Mouse (Mus musculus): ENCODE results near the gene Ppp2r2d. TPM values are rescaled to one million over a fixed set of nuclear protein-coding genes. Genes with fewer than 3 reads are reported as not detected.

The Ppp2r2d gene
- total RNA-seq, 2 experiments from 2014 or later, result 71.0 to 73.5 TPM

DNA sequence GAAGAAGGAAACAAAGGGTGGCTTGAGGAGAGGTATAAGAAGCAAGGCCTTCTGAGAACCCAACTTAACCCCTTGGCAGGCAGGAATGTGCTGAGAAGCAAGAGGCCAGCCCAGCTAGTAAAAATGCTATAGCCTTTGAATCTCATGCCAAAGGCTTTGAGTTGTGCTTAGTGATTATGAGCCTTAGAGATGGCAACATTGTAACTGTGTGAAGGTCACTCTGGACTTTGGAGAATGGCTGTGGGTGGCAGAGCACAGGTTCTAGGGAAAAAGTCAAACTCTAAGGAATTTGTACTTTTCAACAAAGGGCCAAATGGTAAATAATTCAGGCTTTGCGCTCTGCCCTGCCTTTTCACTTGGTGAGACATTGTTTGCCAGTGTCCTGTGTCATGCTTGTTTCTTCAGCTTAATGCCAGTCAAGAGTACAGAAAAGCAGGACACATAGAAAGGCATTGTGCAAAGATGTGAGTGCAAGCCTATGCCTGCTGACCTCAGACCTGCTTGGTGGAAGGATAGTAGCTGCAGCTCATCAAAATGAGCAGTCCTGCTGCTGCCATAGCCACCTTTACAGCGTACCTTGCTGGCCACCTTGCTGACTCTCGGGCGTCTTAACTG is 7.6 kb downstream of the Ppp2r2d start:
- no peak for DNase-seq (ENCODE audit: low spot score in 2 of 2)
- intact Hi-C loops (cut with DNase I), result no loop called here

DNA sequence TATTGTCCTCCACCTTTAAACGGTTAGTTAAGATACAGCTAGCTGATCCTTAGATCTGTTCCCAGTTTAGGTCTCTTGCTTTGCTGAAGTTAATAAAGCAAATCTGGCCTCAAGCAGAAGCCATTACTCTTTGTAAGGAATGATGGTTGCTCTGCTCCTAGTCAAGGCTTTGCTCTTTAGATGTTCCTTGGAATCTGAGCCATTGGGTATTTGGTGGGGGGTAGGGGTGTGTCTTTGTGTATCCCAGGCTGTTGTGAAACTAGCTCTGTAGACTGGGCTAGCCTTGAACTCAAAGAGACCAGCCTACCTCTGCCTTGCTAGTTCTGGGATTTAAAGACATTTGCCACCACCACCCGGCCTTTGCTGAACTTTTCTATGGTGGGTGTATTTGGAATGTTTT is 8.3 kb downstream of the Ppp2r2d start:
- no peak for DNase-seq (ENCODE audit: low spot score in 2 of 2)
- intact Hi-C loops (cut with DNase I), result no loop called here

DNA sequence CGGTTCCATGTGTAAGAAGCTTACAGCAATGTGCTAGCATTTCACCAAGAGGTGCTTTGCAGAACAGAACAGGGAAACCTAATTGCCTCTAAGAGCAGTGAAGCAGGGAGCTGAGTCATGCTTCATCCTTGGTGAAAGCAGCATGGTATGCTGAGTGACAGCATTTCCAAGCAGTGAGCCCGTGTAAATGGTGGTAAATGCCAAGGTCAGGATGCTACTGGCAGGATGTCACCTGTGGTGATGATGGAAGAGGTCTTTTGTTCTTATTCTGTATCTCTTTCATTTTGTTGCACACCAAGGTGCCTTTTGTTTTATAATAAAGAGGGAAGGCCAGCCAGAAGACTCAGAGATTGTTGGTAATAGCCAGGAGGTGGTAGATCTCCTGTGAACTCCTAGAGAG is 10.8 kb downstream of the Ppp2r2d start:
- intact Hi-C loops (cut with DNase I), result no loop called here
- no peak for DNase-seq (ENCODE audit: low spot score in 2 of 2)

- intact Hi-C loops (cut with DNase I), result no loop called here
- no peak for DNase-seq (ENCODE audit: low spot score in 2 of 2)
These were observed 18.2 kb downstream of the Ppp2r2d start for GRCm38 (mm10) chr7:138863950-138864572.

GRCm38 (mm10) chr7:138864776-138865175 is 18.9 kb downstream of the Ppp2r2d start:
- DNase-seq (ENCODE audit: low spot score in 2 of 2), result no peak
- intact Hi-C loops (cut with DNase I), result no loop called here

- DNase-seq (ENCODE audit: low spot score in 2 of 2), result no peak
- intact Hi-C loops (cut with DNase I), result no loop called here
These were observed 21.4 kb downstream of the Ppp2r2d start for GRCm38 (mm10) chr7:138867286-138867685.

DNA sequence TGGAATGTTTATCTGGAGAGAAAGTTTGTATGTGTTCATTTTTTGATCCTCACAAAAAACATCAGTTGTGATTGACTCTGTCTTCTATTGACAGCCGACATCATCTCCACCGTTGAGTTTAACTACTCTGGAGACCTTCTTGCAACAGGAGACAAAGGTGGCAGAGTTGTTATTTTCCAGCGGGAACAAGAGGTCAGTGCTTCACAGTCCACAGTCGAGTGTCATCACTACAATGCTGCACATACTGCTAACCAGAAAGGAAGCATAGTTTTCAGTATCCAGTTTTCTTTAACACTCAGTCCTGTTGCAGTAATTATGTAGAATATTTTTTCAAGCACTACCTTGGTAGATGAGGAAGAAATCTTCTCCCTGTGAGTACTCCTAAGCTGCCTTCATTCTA is 22.4 kb downstream of the Ppp2r2d start:
- no peak for DNase-seq (ENCODE audit: low spot score in 2 of 2)
- intact Hi-C loops (cut with DNase I), result no loop called here

DNA sequence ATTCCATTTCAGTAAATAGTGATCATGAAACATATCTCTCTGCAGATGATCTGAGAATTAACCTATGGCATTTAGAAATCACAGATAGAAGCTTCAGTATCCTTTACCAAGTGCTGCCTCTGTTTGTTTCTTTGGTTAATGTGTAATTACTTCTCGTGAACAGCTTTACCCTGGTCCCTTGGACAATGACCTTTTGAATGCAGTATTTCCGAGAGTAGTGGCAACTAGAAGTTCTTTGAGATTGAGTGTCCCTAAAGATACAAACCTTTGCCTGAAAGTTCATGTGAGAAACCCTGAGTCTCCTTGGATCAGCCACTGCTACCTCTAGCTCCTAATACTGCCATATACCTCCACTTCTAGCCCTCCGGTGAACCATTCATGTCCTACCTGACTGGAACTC is 27.1 kb downstream of the Ppp2r2d start:
- intact Hi-C loops (cut with DNase I), result no loop called here
- no peak for DNase-seq (ENCODE audit: low spot score in 2 of 2)

- intact Hi-C loops (cut with DNase I), result no loop called here
- DNase-seq (ENCODE audit: low spot score in 2 of 2), result no peak
These were observed 29.2 kb downstream of the Ppp2r2d start for GRCm38 (mm10) chr7:138875031-138875430.

GRCm38 (mm10) chr7:138883724-138884123 is 37.8 kb downstream of the Ppp2r2d start:
- intact Hi-C loops (cut with DNase I), result no loop called here
- DNase-seq (ENCODE audit: low spot score in 2 of 2), result no peak

DNA sequence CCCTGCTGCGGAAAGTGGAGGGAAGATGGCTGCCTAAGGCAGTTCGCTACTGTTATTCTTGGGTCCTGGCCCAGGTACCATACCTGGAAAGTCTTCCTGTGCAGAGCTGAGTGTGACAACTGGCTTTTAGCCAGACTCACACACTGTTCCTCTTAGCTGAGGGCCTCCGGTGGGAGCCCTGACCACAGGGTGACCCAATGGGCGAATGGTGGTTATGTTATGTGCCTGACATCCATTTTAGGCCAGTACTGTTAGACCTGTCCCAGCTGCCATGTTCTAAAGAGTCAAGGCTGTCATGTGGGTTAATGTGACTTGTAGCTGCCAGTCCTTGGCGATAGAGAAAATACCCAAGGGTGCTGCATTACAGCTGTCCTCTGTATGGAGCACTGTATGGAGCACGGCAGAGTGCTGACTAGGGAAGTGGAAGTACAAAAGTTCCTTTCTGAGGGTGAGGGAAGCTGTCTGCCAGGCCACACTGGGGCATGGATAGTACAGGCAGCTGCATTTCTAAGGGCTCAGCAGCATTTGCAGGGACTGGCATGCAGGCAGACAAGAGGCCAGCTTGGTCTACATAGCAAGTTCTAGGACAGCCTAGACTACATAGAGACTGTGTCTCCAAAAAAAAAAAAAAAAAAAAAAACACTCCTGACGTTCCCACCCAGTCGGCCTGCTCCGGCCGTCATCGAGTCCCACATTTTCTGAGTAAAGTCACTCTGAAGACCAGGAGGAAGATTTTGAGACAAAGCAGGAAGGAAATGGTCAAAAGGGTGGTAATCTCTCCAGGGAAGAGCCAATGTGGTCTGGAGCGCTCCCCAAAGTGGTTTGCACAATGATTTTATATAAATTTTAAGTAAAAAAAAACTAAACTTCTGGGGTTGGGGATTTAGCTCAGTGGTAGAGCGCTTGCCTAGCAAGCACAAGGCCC is 39.7 kb downstream of the Ppp2r2d start:
- DNase-seq (ENCODE audit: low spot score in 2 of 2), result no peak
- intact Hi-C loops (cut with DNase I), result no loop called here

DNA sequence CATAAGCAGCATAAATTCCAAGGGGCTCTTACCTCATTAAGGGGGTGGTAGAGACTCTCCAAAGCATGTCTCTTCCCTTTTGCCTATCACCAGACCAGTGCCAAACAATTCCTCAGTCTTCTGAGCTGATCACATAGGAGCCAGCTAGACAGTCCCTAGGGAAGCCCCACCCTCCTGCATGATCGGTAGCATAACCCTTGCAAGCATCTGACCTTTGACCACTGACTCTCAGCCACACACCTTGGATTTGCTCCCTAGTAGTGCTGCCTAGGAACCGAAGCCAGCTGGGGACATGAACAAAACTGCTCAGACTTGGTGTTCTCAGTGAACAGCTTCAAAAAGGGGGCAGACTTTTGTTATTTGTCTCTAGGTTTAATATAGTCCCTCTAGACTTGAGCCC is 52.2 kb downstream of the Ppp2r2d start:
- intact Hi-C loops (cut with DNase I), result no loop called here
- DNase-seq (ENCODE audit: low spot score in 2 of 2), result no peak

DNA sequence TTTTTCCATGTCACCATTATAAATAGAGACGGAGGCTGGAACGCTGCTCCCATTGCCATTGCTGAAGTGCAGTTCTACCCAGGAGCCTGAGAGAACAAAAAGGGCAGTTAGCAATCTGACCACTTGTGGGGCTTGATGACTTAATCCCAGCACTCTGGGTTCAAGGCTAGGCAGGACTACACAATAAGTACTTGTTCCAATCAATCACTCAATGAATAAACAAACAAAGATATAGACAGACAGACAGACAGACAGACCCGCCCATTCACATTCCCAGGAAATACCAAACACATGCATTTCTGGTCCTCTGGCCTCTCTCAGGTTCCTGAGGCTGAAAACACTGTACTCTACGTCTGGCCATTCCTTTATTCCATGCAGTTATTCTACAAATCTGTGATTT is 52.9 kb downstream of the Ppp2r2d start:
- intact Hi-C loops (cut with DNase I), result no loop called here
- DNase-seq (ENCODE audit: low spot score in 2 of 2), result no peak

DNA sequence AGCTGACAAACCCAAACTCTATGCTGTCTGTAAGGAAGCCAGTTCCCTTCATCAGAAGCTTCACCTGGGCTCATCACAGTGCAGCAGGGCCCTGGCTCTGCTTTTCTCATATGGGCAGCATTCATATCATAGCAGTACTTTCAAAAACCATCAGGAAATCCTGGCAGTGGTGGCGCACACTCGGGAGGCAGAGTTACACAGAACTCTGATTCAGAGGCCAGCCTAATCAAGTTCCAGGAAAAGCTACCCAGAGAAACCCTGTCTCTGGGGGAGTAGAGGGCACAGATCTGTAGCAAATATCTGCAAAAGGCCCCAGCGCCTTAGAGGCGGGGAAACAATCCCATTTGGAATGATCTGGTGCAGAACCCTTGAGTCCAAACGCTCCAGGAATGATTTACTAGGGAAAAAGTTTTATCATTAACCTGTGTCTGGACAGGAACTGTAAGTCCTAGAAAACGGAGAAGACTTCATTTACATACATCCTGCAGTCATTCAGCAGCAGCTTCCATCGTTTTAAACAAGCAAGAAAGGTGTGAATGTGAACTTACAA is 58.1 kb downstream of the Ppp2r2d start:
- no peak for DNase-seq (ENCODE audit: low spot score in 2 of 2)
- intact Hi-C loops (cut with DNase I), result no loop called here

DNA sequence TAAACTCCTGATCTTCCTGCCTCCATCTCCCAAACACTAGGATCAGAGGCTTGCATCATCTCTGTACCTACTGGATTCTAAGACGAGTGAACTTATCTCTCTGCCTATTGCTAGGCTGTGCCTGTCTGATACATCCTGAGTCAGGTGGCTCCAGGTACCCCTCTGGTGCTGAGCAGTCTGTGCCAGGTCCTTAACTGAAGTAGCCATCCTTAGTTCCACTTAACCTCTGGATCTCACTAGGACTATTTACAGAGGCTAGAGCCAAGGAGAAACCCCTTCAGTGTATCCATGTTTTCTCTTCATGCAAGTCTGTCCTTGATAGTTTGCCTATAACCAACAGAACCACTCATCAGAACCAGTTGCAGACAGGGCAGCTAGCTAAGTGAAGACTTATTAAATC is 60.6 kb downstream of the Ppp2r2d start:
- DNase-seq (ENCODE audit: low spot score in 2 of 2), result no peak
- intact Hi-C loops (cut with DNase I), result no loop called here

GRCm38 (mm10) chr7:138907043-138907442 is 61.2 kb downstream of the Ppp2r2d start:
- peak; percentile 28 to 61 for DNase-seq (ENCODE audit: low spot score in 2 of 2)
- intact Hi-C loops (cut with DNase I), result no loop called here

DNA sequence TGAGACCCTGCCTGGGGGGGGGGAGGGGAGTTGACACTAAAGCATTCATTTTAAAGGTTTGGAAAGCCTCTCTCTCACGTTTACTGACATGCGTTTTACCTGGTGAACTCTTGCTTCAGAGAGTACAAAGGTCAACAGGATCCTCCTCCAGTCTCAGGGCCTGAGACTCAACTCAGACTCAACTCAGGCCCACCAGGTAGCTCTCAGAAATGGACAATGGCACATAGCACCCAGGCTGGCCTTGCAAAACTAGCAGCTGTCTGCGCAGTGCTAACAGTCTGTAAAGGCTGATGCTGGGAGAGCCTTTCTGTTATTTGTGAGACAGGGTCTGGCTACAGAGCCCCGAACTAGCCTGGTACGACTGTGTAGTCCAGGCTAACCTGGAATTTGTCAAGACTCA is 62.1 kb downstream of the Ppp2r2d start:
- DNase-seq (ENCODE audit: low spot score in 2 of 2), result no peak
- intact Hi-C loops (cut with DNase I), result loop anchor here (2.0 kb wide), 2 partner anchors 33 to 61 kb away; partner anchors contain the start of genes Jakmip3, Mapk1ip1 and Ppp2r2d

DNA sequence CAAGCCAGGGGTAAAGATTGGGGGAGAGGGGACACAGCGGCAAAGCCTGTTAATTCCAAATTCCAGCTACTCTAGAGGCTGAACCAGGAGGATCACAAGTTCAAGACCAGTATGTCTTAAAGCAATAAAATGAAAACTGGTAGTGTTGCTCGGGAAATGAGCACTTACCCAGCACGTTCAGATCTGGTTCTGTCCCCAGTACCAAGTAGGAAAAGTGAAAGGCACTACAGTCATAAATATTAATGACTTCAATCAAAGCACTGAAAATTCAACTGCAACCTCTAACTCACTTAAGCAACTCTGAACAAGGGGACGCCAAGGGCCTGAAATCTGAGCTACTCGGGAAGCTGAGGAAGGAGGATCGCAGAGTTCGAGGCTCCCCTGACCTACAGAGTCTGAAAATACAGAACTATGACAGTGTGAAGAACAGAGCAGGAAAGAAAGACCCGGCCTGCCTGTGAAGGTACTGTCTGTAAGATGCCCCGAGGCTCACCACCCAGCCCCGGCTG is 62.9 kb downstream of the Ppp2r2d start:
- no peak for DNase-seq (ENCODE audit: low spot score in 2 of 2)
- intact Hi-C loops (cut with DNase I), result loop anchor here (2.0 kb wide), 2 partner anchors 32 to 62 kb away; partner anchors contain the start of genes Jakmip3, Mapk1ip1 and Ppp2r2d

DNA sequence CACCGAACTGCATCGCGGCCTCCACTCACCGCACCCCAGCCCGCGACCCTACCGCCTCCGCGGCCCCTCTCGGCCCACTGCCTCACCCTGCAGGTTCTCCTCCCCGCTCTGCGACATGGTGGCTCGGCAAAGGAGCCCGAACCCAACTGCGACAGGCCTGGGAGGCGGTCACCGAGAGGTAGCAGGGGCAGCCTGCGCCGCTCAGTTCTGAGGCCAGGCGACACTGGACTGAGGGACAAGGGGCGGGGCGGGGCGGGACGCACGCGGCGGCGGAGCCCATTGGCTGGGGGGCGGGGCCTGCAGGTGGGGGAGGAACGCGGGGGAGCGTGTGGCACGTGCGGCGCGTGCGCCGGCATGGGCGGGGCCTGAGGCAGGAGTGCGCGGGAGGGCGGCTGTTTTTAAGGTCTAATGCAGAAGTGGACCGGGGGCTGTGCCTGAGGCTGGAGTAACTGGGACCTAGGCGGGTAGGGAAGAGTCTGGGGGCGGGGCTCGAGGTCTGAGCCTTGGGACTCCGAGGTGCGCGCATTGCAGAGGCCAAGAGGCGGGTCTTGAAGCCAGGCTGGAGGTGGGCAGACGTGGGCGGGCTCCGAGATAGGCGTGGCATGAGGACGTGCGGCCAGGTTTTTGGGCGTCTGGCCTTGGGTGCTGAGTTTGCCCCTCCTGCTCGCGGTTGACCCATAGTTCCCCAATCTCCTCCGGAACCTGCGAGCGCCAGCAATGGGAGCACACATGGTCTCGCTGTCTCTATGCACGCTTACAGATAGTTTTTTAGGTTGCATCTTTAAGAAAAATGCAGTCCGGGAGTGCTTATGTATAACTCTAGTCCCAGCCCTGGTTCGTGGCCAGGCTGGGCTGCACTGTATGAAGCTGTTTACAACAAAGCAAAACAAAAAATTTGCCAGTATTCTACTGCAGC is 63.7 kb downstream of the Ppp2r2d start, which contains the start of gene Bnip3:
Gene Bnip3, minus strand, starts transcription at position 243 of the 916 bp plus-strand sequence.
- intact Hi-C loops (cut with DNase I), result loop anchor here (2.0 kb wide), 2 partner anchors 31 to 63 kb away; partner anchors contain the start of genes Jakmip3, Mapk1ip1 and Ppp2r2d

More for the DNA sequence above, 63.7 kb downstream of the Ppp2r2d start, which contains the start of gene Bnip3:
- DNase-seq (ENCODE audit: low spot score in 2 of 2), result peak; percentile 84 to 87

Data from left cerebral cortex, postnatal 25 days (tissue).